In genomic region chr4:101385002-101385401, GRCm38 (mm10) we compare ENCODE assay signal across 8 mouse cellular contexts. TPM values are rescaled to one million over a fixed set of nuclear protein-coding genes. Genes with fewer than 3 reads are reported as not detected.
DNase-seq lines count a peak whose midpoint lies in the region; ATAC-seq and TF ChIP-seq lines count a peak whose summit lies in the region.
"Had no signal": no experiment of that assay in that cellular context is flagged by ENCODE, and none has a peak within 500 bp of the region (broad histone marks: within the 10 kb centered on the region; RNA-seq: fewer than 3 reads in every experiment).

No protein-coding gene starts in this region.

- H3K27me3 ChIP-seq in midbrain, postnatal 0 days (ENCODE audit: insufficient read depth, low read length): no peaks in the 10 kb centered on the region
- no peaks in the 10 kb centered on the region for H3K27me3 ChIP-seq in midbrain, embryonic 13.5 days
- no peaks in the 10 kb centered on the region for H3K27me3 ChIP-seq in hindbrain, embryonic 13.5 days

- H3K36me3 ChIP-seq in midbrain, postnatal 0 days (ENCODE audit: insufficient read depth, low read length): no peaks in the 10 kb centered on the region
- H3K36me3 ChIP-seq in midbrain, embryonic 13.5 days: no peaks in the 10 kb centered on the region
- no peaks in the 10 kb centered on the region for H3K36me3 ChIP-seq in hindbrain, embryonic 13.5 days

- peak; percentile 45 for DNase-seq in heart, postnatal 4 days
- no peak for DNase-seq in heart, adult 9 months (ENCODE audit: low spot score in 2 of 2)
- peak; percentile 30 for DNase-seq in midbrain, postnatal 0 days (ENCODE audit: low spot score)
- peak; percentile 66 to 75 for DNase-seq in cerebellum, adult 18-20 months
- DNase-seq in left cerebral cortex, postnatal 25 days (ENCODE audit: low spot score in 2 of 2): peak; percentile 13 to 43
- DNase-seq: gastrocnemius, postnatal 10 days had no signal

- no peaks in the 10 kb centered on the region for H3K4me1 ChIP-seq in midbrain, postnatal 0 days (ENCODE audit: insufficient read depth, low read length)
- no peaks in the 10 kb centered on the region for H3K4me1 ChIP-seq in midbrain, embryonic 13.5 days (replicated peaks)
- no peaks in the 10 kb centered on the region for H3K4me1 ChIP-seq in hindbrain, embryonic 13.5 days (replicated peaks)

- H3K27ac ChIP-seq in midbrain, postnatal 0 days (ENCODE audit: low read depth, low read length): no peak overlapping the region
- no peak overlapping the region for H3K27ac ChIP-seq in midbrain, embryonic 13.5 days
- H3K27ac ChIP-seq in hindbrain, embryonic 13.5 days: no peak overlapping the region

- no peak for ATAC-seq in midbrain, postnatal 0 days (ENCODE audit: low FRiP score)
- ATAC-seq in midbrain, embryonic 13.5 days: no peak
- ATAC-seq in hindbrain, embryonic 13.5 days (ENCODE audit: low FRiP score): no peak

- H3K4me2 ChIP-seq in midbrain, postnatal 0 days (ENCODE audit: low read depth, low read length, poor library complexity, severe bottlenecking): no peak overlapping the region
- H3K4me2 ChIP-seq in midbrain, embryonic 13.5 days (replicated peaks): no peak overlapping the region
- H3K4me2 ChIP-seq in hindbrain, embryonic 13.5 days: no peak overlapping the region

- intact Hi-C loops in left cerebral cortex, postnatal 25 days (cut with DNase I): loop anchor here (2.0 to 10.0 kb wide), 2 partner anchors 74 to 260 kb away; partner anchors contain the start of gene Leprot

- peak; percentile 49 for TF ChIP-seq CTCF in midbrain, postnatal 0 days (IDR thresholded peaks at IDR 0.05)

- no peak overlapping the region for H3K9ac ChIP-seq in midbrain, postnatal 0 days (replicated peaks; ENCODE audit: low read length, poor library complexity, severe bottlenecking)
- no peak overlapping the region for H3K9ac ChIP-seq in midbrain, embryonic 13.5 days (replicated peaks)
- no peak overlapping the region for H3K9ac ChIP-seq in hindbrain, embryonic 13.5 days

- 66% methylated on average over 2 of the region's 2 CpGs for WGBS in midbrain, postnatal 0 days
- 36% methylated on average over 2 of the region's 2 CpGs for WGBS in midbrain, embryonic 13.5 days
- WGBS in hindbrain, embryonic 13.5 days: 53% methylated on average over 2 of the region's 2 CpGs

- no peaks in the 10 kb centered on the region for H3K9me3 ChIP-seq in midbrain, postnatal 0 days (ENCODE audit: low read length)
- no peaks in the 10 kb centered on the region for H3K9me3 ChIP-seq in midbrain, embryonic 13.5 days
- no peaks in the 10 kb centered on the region for H3K9me3 ChIP-seq in hindbrain, embryonic 13.5 days

- no peak overlapping the region for H3K4me3 ChIP-seq in midbrain, postnatal 0 days (ENCODE audit: low read depth, low read length)
- no peak overlapping the region for H3K4me3 ChIP-seq in midbrain, embryonic 13.5 days (replicated peaks)
- no peak overlapping the region for H3K4me3 ChIP-seq in hindbrain, embryonic 13.5 days

RNA-seq across cellular contexts. Expression of gene Ak4, which starts 34.1 kb away (rescaled TPM):
- total RNA-seq in heart, postnatal 4 days (2021): 10 to 100 TPM; 16.2 to 17.4 TPM
- 11.8 and 19.7 TPM in 2 replicates for total RNA-seq in midbrain, postnatal 0 days (2014; rRNA removed)
- polyA plus RNA-seq in midbrain, postnatal 0 days (2015; fragmentation: Nextera tagmentation; extraction: Ambion mirVana): 5.0 and 5.8 TPM in 2 replicates
- 7.3 and 8.1 TPM in 2 replicates for polyA plus RNA-seq in midbrain, embryonic 13.5 days (2015; fragmentation: Nextera tagmentation; extraction: Ambion mirVana)
- total RNA-seq in left cerebral cortex, postnatal 25 days (2021): 10 to 100 TPM; 31.4 to 50.2 TPM
- polyA plus RNA-seq in hindbrain, embryonic 13.5 days (2015; fragmentation: Nextera tagmentation; extraction: Ambion mirVana): 7.5 and 7.9 TPM in 2 replicates

Comparison
In these comparisons a context has a peak if more than half of its experiments do, and no peak if none do; other contexts are left out.
1. DNase-seq: peak in heart, postnatal 4 days (single experiment), midbrain, postnatal 0 days (single experiment), cerebellum, adult 18-20 months (2 of 2) and left cerebral cortex, postnatal 25 days (2 of 2); none in heart, adult 9 months (0 of 2).